Mouse (Mus musculus): ENCODE data around the gene Prr15l.

DNA sequence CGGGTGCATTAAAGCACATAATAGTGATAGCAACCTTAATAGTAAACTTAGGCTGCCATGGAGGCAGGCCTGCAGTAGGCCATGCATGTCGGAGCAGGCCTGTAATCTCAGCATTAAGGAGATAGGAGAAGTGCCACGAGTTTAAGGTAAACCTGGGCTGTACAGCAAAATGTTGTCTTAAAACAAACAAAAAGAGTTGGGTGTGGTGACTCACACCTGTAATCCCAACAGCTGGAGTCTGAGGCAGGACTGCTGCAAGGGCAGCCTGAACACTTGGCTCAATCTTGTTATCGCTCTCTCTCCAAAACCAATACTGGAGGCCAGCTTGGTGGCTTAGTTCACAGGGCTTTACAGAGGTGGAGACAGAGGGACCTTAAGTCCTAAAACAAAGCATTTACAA is 27.2 kb downstream of the Prr15l start:
- TF ChIP-seq CTCF (IDR thresholded peaks at IDR 0.05; ENCODE audit: extremely low read depth, insufficient read depth, low read length) (no peak), POLR2A (IDR thresholded peaks at IDR 0.05; ENCODE audit: extremely low read depth, insufficient read depth, low read length) (no peak)

All from cortical plate, adult 2 months (tissue).